Mouse (Mus musculus) midbrain, embryonic 16.5 days (tissue): ENCODE data around the gene Arhgap20. TPM values are rescaled to one million over a fixed set of nuclear protein-coding genes. Genes with fewer than 3 reads are reported as not detected.

ENCODE experiments used
- ATAC-seq: fragments of 200-750 bp; cut with Nextera tagmentation; 2 replicates; pipeline ENCODE4 v1.8.0; 2017; ENCODE audit warnings: moderate TSS enrichment
- H3K27ac ChIP-seq: fragments of 300-500 bp; sonication (generic); 2 replicates; pipeline ENCODE4 v1.5.1; 2014; ENCODE audit warnings: mild to moderate bottlenecking, low read length, mixed read lengths
- H3K27me3 ChIP-seq: fragments of 300-500 bp; sonication (generic); 2 replicates; pipeline ENCODE4 v1.6.1; 2014; ENCODE audit warnings: low read depth, low read length, mixed read lengths; ENCODE audit not compliant: control insufficient read depth, insufficient read depth
- H3K36me3 ChIP-seq: fragments of 300-500 bp; sonication (generic); 2 replicates; pipeline ENCODE4 v1.6.1; 2014; ENCODE audit warnings: mild to moderate bottlenecking, low read length, moderate library complexity, mixed read lengths; ENCODE audit not compliant: control insufficient read depth, insufficient read depth
- H3K4me1 ChIP-seq: fragments of 300-500 bp; sonication (generic); 2 replicates; pipeline ENCODE4 v1.6.1; 2014; ENCODE audit warnings: mild to moderate bottlenecking, low read length, mixed read lengths; ENCODE audit not compliant: control insufficient read depth, insufficient read depth
- H3K4me2 ChIP-seq: fragments of 300-500 bp; sonication (generic); 2 replicates; pipeline ENCODE4 v1.6.1; 2014; ENCODE audit warnings: mild to moderate bottlenecking, low read length, mixed read lengths
- H3K4me3 ChIP-seq: fragments of 300-500 bp; sonication (generic); 2 replicates; pipeline ENCODE4 v1.5.1; 2014; ENCODE audit warnings: low read depth, mild to moderate bottlenecking, low read length, moderate library complexity, mixed read lengths
- H3K9ac ChIP-seq: fragments of 300-500 bp; sonication (generic); 2 replicates; pipeline ENCODE4 v1.6.1; 2014; ENCODE audit warnings: low read depth, low read length, mixed read lengths
- H3K9me3 ChIP-seq: fragments of 300-500 bp; sonication (generic); replicated peaks from 2 replicates; pipeline ENCODE4 v1.6.1; 2014; ENCODE audit warnings: mild to moderate bottlenecking, low read length, mixed read lengths; ENCODE audit not compliant: control insufficient read depth, poor library complexity, severe bottlenecking
- WGBS: fragments of 180-500 bp; shearing (Covaris S2); extraction: QIAGEN DNeasy Blood & Tissue Kit; methylation state at CpG from one replicate; pipeline ENCODE4 v1.1.7; 2014; 5-methylcytosine and 5-hydroxymethylcytosine counted together
- polyA plus RNA-seq: library from polyadenylated mRNA; unstranded; fragments of >200 nt; fragmentation: Nextera tagmentation; extraction: Ambion mirVana; gene quantifications from 2 replicates; pipeline ENCODE4 v1.2.1, GENCODE M21; 2015

Gene Arhgap20
- polyA plus RNA-seq, 1 experiment from 2014 or later, result 18.8 TPM

- 31% methylated on average over 6 of the region's 6 CpGs for WGBS
- 0 out of 2 replicates have a peak overlapping the region, but pooled peaks have one; percentile 1 for H3K9ac ChIP-seq
- no peak for ATAC-seq
Measured at GRCm38 (mm10) chr9:51787380-51787779, 22.2 kb downstream of the Arhgap20 start.

DNA sequence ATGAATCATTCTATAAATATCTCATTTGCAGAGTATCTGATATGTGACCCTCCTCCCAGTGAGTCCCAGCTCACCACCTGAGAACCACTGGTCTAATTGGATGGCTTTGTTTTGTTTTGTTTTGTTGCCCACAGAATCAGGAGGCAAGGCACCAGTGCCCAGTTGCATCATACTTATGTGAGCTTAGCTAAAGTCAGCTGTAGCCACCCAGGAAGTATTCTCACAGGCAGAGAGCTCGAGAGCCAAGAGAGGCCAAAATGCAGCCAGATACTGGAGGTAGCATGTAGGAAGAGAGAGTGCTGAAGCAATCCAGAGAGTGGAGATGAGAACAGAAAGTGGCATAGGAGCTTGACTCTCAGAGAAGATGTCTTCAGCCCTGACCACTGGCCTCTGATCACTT lies 23.3 kb downstream of the Arhgap20 start:
- Histone ChIP-seq H3K4me2 (no peak overlapping the region), H3K4me1 (no peaks in the 10 kb centered on the region), H3K27me3 (no peaks in the 10 kb centered on the region), H3K9ac (no peak overlapping the region), H3K27ac (no peak overlapping the region), H3K4me3 (no peak overlapping the region), H3K36me3 (no peaks in the 10 kb centered on the region), H3K9me3 (no peaks in the 10 kb centered on the region)
- 64% methylated on average over 1 of the region's 1 CpGs for WGBS
- no peak for ATAC-seq

More at GRCm38 (mm10) chr9:51787380-51787779, 22.2 kb downstream of the Arhgap20 start:
- Histone ChIP-seq H3K4me3 (no peak overlapping the region), H3K27me3 (no peaks in the 10 kb centered on the region), H3K4me2 (no peak overlapping the region), H3K36me3 (no peaks in the 10 kb centered on the region), H3K4me1 (no peaks in the 10 kb centered on the region), H3K9me3 (no peaks in the 10 kb centered on the region), H3K27ac (no peak overlapping the region)

DNA sequence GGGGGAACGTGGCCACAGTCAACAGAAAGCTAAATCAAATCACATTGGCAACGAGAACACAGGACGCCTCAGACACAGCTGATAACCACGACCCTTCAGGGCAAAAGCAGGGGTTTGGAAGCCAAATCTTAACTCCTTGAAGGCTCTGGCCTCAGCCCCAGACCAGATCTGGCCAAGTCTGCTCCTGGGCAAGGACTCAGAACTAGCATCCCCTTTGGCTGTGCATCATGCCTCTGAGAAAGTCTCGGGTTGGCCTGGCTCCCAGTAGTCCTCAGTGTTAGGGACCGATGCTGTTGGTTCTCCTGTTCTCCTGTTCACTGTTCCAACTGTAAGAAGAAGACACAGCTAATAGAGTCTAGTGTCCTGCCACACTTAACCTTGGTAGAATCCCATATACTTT lies 30.1 kb downstream of the Arhgap20 start:
- Histone ChIP-seq H3K9ac (no peak overlapping the region), H3K4me1 (peaks cover 3% of the 10 kb centered on the region; the same call in 1 of the 2 replicates), H3K4me3 (no peak overlapping the region), H3K4me2 (no peak overlapping the region), H3K27ac (no peak overlapping the region), H3K36me3 (no peaks in the 10 kb centered on the region), H3K9me3 (no peaks in the 10 kb centered on the region), H3K27me3 (no peaks in the 10 kb centered on the region)
- ATAC-seq, result no peak
- WGBS, result 63% methylated on average over 6 of the region's 6 CpGs

DNA sequence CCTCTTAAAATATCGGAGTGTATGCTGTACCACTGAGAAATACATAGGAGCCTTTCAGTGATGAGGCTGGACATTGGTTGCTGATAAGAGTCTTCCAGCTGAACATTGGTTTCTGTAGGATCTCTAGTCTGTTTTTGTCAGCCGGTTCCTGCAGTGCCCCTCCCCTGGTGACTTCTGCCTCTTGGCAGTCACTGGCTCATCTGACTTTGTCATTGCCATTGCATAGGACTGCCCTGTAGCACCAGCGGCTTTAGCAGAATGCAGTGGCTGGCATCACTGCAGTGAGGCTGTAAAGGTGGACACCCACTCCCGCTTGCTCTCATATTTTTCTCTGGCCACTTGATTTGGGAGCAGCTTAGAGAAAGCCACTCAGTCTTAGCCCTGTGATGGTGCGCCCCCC lies 33.1 kb downstream of the Arhgap20 start:
- 88% methylated on average over 5 of the region's 5 CpGs for WGBS
- no peak for ATAC-seq
- H3K9me3 ChIP-seq, result no peaks in the 10 kb centered on the region
- H3K36me3 ChIP-seq, result no peaks in the 10 kb centered on the region
- H3K27ac ChIP-seq, result no peak overlapping the region
- no peak overlapping the region for H3K4me3 ChIP-seq
- no peak overlapping the region for H3K9ac ChIP-seq
- H3K27me3 ChIP-seq, result no peaks in the 10 kb centered on the region
- H3K4me1 ChIP-seq, result peaks cover 3% of the 10 kb centered on the region; the same call in 1 of the 2 replicates
- no peak overlapping the region for H3K4me2 ChIP-seq

- H3K4me3 ChIP-seq, result no peak overlapping the region
- no peak for ATAC-seq
- WGBS, result 90% methylated on average over 9 of the region's 9 CpGs
- no peaks in the 10 kb centered on the region for H3K36me3 ChIP-seq
- no peak overlapping the region for H3K4me2 ChIP-seq
- no peaks in the 10 kb centered on the region for H3K9me3 ChIP-seq
- no peak overlapping the region for H3K9ac ChIP-seq
- H3K4me1 ChIP-seq, result peaks cover 3% of the 10 kb centered on the region; the same call in 1 of the 2 replicates
- no peaks in the 10 kb centered on the region for H3K27me3 ChIP-seq
- H3K27ac ChIP-seq, result no peak overlapping the region
Measured at GRCm38 (mm10) chr9:51799156-51799555, 34.0 kb downstream of the Arhgap20 start.

GRCm38 (mm10) chr9:51807272-51807671 lies 42.1 kb downstream of the Arhgap20 start:
- H3K36me3 ChIP-seq, result no peaks in the 10 kb centered on the region
- 86% methylated on average over 3 of the region's 3 CpGs for WGBS
- H3K9ac ChIP-seq, result no peak overlapping the region
- no peaks in the 10 kb centered on the region for H3K27me3 ChIP-seq
- 0 out of 2 replicates have a peak, but pooled peaks cover 2% of the 10 kb centered on the region for H3K9me3 ChIP-seq
- no peaks in the 10 kb centered on the region for H3K4me1 ChIP-seq
- H3K27ac ChIP-seq, result no peak overlapping the region
- ATAC-seq, result no peak
- no peak overlapping the region for H3K4me3 ChIP-seq
- H3K4me2 ChIP-seq, result no peak overlapping the region

DNA sequence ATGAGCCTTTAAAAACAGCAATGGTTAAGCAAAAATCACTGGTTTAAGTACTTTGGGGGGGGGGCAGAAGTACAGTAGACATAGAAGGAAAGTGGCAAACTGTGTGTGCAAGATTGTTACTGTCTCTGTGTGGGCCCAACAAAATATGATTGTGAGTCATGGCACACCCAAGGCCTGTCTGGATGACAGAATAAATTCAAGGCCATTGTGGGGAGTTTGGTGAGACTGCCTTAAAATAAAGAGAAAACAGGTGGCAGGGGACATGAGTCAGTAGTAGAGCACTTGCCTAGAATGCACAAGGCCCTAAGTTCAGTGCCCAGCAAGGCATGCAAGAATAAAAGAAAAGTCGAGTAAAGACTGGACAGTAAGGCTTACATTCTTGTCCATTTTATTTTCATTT lies 47.8 kb downstream of the Arhgap20 start:
- H3K9me3 ChIP-seq, result no peaks in the 10 kb centered on the region

GRCm38 (mm10) chr9:51824516-51824915 lies 59.4 kb downstream of the Arhgap20 start:
- no peak overlapping the region for H3K4me3 ChIP-seq
- H3K36me3 ChIP-seq, result no peaks in the 10 kb centered on the region; the same call in 1 of the 2 replicates
- no peaks in the 10 kb centered on the region for H3K9me3 ChIP-seq
- no peaks in the 10 kb centered on the region for H3K4me1 ChIP-seq
- no peak overlapping the region for H3K27ac ChIP-seq
- ATAC-seq, result no peak
- H3K4me2 ChIP-seq, result no peak overlapping the region
- no peaks in the 10 kb centered on the region for H3K27me3 ChIP-seq
- H3K9ac ChIP-seq, result no peak overlapping the region
- WGBS, result 80% methylated on average over 7 of the region's 7 CpGs

More for the DNA sequence above, 47.8 kb downstream of the Arhgap20 start:
- no peak overlapping the region for H3K9ac ChIP-seq
- H3K4me2 ChIP-seq, result no peak overlapping the region
- 84% methylated on average over 1 of the region's 1 CpGs for WGBS
- H3K4me3 ChIP-seq, result no peak overlapping the region
- H3K4me1 ChIP-seq, result no peaks in the 10 kb centered on the region
- ATAC-seq, result no peak
- no peaks in the 10 kb centered on the region for H3K36me3 ChIP-seq
- H3K27ac ChIP-seq, result no peak overlapping the region
- no peaks in the 10 kb centered on the region for H3K27me3 ChIP-seq

- no peaks in the 10 kb centered on the region for H3K9me3 ChIP-seq
- no peaks in the 10 kb centered on the region for H3K4me1 ChIP-seq
- H3K27me3 ChIP-seq, result no peaks in the 10 kb centered on the region
- peaks cover 13% of the 10 kb centered on the region for H3K36me3 ChIP-seq
- no peak overlapping the region for H3K4me3 ChIP-seq
- H3K27ac ChIP-seq, result no peak overlapping the region
- ATAC-seq, result no peak
- no peak overlapping the region for H3K9ac ChIP-seq
- WGBS, result 71% methylated on average over 11 of the region's 11 CpGs
- no peak overlapping the region for H3K4me2 ChIP-seq
Measured at GRCm38 (mm10) chr9:51831596-51831995, 66.5 kb downstream of the Arhgap20 start.
